Mouse (Mus musculus) retina, postnatal 7 days (tissue): ENCODE data around the gene Tectb.
"Not testable (repeated sequence)": the region's sequence is repeated elsewhere in the genome, so short reads cannot be mapped to it uniquely, and the experiment has no call there.

Experiments used
- DNase-seq: peaks from one replicate; pipeline ENCODE4 v3.0.0-alpha.2; 2012; ENCODE audit warnings: low read depth, low spot score

Tectb gene

DNA sequence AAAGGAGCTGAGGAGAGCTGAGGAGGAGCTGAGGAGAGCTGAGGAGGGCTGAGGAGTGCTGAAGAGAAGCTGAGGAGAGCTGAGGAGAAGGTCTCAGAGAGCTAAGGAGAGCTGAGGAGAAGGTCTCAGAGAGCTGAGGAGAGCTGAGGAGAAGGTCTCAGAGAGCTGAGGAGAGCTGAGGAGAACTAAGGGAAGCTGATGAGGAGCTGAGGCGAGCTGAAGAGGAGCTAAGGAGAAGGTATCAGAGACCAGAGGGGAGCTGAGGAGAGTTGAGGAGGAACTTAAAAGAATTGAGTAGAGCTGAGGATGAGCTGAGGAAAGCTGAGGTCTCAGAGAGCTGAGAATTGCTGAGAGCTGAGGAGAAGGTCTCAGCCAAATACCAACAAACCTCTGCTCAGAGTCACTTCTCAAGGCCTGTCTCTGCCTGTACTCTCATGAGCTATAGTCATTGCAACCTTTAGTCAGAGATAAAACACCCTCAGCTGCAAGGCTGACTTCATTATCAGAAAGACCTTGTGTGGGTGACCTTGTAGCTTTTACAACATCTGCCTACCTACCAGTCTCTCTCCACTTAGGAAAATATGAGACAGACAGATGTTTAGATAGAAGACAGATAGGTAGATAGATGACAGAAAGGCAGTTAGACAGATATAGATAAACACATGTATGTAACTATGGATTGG is 15.2 kb upstream of the Tectb start:
- DNase-seq = no peak

DNA sequence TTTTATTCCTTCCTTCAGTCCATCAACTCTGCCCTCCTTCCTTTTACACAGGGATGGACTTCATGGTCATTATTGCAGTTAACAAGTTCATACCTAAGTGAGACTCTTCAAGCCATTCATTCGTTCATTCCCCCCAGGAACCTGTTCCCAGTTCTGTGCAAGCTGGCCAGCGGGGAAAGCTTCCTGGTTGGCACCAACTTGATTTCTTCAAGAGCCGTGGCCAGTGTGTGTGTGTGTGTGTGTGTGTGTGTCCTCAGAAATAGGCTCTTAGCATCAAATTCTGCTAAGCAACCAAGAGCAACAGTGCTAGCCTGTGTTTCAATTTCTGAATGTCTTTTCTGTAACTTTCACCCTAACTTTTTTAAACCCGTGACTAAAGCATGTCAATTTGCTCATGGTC is 14.6 kb upstream of the Tectb start:
- no peak for DNase-seq

DNA sequence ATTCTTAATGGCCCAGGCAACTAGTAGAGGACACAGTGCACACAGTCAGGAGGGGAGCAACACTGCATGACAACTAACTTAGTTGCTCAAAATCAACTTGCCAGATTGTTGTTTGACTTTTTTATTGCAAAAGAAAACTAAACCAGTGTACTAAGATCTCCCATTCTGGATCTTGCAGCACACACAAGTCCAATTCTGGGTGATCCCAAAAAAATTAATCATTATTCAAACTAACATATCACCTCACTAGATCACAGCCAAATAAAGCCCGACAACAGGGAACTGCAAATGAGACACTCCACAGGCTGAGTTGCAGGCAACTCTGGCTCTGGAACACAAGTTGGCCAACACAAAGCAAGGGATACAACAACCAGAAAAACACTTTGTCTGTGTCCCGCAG is 13.8 kb upstream of the Tectb start:
- no peak for DNase-seq

DNA sequence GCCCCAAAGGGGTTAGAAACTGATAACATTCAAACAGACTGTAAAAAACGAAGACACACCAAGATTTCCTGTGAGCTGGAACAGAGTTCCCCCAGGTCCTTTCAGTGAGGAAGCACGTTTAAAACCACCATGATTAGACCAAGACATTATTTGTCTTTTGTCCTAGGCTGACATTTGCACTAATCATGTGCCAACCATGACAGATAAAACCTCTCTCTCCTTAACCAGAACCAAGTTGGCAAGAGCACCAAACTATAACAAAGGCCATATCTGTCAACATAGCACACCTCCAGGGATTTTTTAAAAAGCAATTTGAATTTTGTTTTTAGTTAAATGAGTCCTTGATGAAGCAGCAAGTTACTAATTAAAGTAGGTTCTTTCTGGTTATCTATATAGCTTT is 12.8 kb upstream of the Tectb start:
- DNase-seq = no peak

DNA sequence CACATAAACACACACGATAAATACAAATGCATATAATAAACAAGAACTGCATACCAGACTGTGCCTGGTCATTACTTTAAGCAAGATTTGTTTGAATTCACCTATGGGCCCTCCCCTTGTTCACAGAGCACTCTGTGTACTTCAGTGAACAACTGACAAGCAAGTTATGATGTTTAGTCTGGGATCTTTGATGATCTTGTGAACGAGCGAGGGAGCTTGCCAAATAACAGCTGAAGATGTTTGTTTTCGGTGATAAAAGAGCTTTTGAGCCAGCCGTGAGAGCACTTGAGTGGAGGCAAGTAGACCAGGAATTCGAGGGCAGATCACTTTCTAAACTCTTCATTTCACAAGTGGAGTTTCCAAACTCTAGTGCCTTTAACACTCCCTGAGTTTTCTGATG is 12.2 kb upstream of the Tectb start:
- DNase-seq = no peak

DNA sequence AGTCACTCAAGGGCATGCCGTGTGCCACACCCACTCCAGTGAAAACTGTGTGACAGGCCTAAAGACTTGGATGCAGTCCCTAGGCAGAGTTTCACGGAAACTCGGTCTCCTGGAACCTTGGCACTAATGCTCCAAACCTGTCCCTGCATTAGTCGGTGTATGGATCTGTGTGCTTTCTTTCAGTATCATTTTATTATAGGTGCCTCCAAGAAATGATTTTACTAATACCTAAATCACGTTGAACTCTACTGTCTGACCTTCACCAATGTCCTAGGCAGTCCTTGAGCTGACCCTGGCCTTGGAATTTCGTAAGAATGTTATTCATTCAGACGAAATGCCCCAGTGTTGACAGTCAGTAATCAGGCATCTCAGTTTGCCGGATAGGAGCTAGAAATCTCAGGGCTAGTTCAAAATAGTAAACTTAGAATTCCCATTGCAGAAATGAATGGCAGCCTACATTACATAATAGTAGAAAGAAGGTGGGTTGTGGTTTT is 11.2 kb upstream of the Tectb start:
- not testable (repeated sequence) for DNase-seq

DNA sequence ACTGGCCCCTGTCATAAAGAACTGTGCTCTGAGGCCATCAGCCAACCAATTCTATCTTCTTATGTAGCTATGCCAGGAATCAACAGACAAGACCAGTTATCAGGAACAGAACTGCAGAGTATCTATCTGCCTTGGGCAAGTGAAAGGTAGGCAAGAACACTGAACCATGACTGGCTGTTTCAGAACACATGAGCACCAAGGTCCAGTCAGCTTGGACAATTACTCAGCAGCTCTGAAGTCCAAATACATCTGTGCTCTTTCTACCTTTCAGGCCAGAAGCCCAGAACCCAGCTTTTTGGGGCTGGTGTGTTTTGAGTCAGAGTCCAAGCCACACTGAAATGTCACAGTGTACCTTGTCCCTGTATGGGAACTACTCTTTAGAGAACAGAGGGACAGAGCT is 10.1 kb upstream of the Tectb start:
- DNase-seq = no peak

DNA sequence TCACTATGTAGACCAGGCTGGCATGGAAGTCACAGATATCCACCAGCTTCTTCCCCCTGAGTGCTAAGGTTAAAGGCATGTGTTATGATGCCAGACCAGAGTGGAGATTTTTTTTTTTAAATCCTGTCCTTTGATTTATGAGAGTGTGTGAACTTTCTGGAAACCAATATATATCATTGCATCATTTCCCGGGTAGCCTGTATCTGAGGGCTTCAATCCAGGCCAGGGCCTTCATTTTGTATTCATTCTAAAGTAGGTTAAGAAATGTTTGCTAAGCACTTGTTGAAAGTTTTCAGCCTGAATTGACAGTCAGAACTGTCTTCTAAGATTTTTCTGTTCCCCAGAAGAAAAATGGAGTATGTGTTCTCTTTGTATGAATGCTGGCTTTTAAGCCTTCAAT is 8.9 kb upstream of the Tectb start:
- no peak for DNase-seq

DNA sequence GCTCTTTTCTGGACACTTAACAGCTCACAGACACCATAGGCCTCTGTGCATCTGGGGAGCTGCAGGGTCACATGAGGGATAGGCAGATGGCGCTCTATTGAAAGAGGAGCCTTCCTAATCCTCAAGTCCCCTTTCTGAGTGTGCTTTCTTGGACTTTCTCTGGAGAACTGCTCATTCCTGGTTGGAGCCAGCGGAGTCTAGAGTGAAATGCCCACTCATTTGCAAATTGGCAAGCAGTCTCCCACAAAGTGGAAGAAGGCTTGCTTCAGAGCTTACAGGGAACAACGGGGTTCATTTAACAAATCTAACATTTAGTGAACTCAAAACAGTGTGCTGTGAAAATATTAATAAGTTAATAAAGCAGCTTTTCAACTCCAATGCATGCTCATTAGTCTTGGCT is 3.4 kb upstream of the Tectb start:
- no peak for DNase-seq

DNA sequence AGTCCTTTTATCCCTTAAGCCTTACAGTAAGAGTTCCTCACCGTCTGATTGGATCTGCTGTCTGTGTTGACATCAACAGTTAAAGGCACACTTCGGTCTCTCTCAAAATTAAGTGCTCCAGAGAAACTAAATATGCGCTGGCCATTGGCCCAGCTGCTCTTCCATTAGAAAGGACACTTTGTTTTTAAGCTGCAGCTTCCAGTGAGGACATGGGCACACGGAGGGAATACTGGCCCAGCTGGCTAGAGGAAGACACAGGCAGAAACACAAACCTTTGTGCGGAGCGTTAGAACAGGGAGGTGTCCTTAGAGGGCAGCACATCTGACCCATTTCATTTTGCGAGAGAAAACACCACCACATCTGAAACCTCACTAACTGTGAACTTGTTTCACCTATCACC is 3.9 kb downstream of the Tectb start:
- no peak for DNase-seq

DNA sequence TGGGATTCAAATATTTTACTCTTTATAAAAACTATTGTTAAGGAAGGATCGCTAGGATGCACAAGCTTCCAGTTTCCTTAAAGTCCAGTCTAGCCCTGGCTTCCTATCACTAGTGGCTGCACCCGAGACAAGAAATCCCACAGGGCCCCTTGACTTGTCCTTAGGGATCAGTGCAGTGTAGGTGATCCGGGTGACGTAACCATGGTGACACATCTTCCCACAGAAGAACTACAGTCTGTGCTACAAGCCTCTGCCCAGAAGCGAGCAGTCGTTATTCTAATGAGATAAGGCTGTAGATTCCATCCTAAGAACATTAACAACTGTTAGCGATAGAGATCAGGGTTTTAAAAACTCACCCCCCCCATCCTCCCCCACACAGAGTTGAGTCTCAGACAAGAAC is 4.5 kb downstream of the Tectb start:
- peak; percentile 16 for DNase-seq

DNA sequence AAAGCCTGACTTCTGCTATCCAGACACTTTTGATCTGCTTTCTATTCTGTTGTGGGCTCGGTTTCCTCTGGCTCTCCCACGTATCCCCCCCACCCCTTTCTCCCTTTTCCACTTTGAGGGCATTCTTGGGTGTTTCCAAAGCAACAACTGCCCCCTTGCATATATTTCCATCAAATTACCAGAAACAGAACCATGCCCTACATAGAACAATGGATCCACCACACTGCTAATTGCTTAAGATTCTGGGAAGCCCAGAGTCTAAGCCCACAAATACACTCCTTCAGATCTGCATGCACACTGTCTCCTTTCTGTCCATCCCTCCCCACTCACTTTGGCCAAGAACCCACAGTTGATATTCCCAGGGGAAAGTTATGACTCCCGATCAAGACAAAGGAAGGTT is 5.1 kb downstream of the Tectb start:
- DNase-seq = no peak

DNA sequence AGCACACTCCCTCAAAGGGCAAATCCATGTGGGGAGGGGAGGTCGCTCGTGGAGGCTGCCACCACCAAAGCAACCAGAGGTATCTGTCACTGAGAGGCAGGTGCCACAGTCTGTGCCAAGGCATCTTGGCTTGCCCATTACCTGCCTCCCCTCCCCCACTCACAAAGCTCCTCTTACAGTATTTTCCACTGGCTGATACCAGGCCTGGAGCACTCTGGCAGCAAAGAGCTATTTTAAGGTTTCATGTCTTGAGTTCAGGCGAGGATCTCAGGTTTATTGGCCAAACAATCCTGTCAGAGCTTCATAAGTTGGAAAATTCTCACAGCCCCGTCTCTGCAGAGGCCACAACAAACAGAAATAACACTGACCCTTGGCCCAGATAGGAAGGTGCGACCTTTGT is 9.5 kb downstream of the Tectb start:
- no peak for DNase-seq

DNA sequence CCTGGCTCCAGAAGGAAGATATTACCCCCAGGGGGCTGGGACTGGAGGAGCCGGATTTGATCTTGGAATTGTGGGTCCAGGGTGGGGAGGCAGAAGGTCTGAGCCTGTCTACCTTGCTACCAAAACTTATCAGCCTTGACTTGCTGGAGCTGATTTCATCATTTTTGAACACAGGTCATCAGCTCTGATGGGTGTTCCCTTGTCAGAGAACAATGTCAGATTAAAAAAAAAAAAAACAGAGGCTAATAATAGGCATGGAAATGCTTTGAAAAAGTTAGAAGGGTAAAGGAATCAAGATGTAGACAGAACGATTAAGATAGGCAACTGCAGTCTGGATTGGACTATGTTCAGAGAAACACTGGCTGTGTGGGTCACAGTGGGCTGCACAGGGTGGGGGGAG is 11.1 kb downstream of the Tectb start:
- DNase-seq = no peak

DNA sequence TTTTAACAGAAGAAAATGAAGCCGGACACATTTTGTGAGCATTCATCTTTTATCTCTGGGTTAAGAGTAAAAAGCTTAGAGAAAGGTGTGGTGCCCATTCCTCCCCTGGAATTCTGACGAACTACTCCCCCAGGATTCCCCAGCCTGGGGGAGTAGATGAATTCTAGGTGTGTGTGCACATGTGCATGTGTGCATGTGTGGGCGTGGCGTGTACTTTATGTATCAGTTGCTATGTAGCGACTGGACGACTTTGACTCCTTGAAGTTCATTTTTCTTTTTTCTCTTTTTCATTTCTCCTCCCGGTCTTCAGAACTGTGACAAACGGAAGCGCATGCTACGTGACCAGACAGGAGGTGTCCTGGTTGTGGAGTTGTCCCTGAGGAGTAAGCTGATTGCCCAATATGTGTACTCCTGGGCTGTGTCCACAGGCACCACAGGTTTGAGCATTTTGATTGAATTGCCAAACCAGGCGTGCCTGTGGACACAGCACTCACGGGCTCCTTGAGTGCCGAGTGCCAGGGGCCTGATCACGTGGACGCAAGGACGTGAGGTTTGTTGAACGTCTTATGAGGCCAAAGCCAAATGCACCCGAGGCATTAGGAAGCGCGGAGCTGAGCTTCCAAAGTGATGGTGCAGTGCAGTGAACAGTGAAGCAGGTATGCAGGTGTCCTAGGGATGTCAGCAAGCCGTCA is 11.9 kb downstream of the Tectb start:
- DNase-seq = no peak

DNA sequence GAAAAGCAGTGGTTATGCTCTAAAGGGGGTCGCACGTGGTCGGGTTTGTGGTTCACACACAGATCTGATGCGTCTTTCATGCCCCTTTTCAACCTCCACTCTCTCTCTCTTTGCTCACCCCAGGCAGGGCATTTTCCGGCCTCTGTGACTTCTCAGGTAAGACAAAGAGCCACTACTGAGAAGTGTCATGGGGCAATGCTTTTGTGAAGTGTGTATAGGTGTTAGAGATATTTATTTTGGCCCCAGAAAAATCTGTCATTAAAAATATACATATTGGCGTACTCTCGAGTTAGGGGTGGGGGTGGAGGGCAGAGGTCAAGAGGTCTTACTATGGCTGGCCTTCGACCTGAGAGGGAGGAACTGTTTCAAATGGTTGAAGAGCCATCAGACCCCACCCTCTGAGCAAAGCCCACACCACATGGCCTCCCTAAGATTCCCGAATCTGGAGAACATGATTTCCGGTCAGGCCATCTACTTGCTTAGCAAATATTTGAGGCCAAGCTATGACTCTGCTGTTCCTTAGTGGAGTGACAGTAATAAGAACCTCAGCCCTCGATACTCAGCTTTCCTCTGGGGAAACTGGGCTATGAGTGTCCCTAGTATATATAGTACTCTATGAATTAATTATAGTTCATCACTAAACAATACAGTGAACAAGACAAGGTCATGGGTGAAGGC is 13.3 kb downstream of the Tectb start:
- DNase-seq = no peak

DNA sequence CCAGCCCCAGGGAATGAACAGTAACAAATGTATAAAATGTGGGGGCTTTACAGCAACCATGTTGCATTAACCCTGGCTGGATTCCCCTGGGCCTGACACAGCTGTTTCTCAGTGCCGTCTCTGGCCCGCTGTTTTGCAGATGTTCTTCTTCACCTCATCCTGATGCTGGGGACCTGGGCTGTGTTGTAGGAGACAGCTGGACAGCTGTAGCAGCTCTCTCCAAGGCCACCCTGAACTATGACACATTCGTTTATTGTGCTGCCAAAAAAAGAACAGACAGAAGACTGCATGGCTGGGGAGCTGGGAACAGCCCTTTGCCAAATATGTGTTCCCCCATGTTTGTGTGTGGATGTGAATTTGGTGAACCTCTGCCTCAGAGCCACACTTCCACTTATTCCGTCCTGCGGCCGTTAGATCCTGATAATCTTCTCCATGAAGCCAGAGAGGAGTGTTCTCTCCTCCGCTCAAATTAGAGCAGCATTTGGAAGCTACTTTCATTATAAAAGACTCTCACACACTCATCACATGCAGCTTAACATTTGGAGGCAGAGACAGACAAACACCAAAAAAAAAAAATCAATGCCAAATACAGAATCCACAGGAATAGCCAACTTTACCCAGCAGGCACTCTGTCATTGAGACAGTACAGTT is 14.1 kb downstream of the Tectb start:
- no peak for DNase-seq

DNA sequence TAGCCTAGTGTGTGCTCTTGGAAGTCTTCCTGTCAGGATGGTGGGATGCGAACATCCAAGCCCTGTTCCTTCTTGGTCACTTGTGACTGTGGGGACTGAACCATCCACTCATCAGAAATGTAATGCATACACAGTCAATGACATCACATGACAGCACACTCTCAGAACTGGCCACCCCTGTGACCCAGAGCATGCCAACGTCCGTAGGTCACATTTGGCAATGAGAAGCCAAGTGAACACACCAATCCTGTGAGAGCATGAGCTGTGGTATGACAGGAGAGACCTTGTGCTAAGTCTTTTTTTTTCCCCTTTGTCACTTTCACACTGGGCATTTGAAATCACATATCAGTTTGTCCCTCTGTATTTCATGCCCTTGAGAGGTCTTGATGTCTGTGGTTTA is 15.0 kb downstream of the Tectb start:
- DNase-seq = no peak

DNA sequence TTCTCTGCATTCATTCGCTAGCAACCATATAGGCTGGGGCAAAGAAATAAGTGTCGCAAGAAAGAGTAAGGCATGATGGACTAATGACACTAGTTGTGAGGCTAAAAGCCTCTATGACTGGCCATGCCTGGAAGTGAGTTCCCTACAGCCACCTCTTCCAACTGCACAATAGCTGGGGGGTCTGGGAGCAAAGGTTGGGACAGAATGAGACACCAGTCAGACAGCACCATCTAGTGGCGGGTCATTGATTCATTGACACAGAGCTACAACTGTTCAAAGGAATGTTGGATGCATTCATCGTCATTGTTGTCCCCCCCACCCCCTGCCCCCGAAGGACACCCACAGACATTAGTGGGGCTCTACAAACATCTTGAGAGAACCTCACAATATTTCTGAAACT is 17.8 kb downstream of the Tectb start:
- DNase-seq = peak; percentile 61

DNA sequence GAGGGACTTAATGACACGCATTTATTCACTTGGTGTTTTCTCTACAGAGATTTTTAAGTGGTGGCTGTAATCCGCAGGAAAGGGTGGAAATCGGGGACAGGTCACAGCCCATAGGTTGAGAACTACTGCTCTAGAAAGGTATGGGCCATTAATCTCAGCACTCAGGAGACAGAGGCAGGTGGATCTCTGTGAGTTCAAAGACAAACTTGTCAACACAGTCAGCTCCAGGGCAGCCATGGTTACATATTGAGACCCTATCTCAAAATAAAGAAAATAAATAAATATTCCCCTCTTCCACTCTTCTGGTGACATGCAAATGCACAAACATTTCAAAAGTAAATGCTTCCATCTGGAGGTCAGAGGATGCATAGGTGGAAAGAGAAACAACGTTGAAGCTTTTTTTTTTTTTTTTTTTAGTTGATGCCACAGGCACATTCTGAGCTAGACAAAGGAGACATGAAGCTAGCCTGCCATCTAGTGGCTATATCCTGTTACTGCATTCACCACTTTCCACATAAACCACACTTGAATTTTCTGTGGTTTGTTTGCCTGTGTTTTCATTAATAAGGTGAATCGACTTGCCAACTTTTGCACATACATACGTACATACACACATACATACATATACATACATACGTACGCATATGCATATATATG is 26.1 kb downstream of the Tectb start:
- peak; percentile 48 for DNase-seq

DNA sequence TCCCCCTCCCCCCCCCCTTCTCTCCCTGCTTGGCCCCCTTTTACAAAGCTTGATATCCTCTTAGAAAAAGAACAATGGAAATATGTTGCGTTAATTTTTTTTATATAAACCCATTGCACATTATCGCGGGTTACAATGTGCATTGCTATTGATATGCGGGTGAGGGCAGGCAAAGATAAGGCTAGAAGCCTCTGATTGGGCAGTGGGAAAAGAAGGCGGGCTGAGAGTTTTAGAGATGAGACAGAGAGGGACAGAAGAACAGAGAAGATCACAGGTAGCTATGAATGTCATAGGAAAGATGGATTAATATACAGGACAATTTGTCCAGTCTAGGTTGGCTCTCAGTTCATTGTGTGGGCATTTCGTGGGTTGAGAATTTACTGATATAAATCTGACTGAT is 26.7 kb downstream of the Tectb start:
- no peak for DNase-seq
